Mouse (Mus musculus) lung, adult 2 months (tissue): ENCODE measurements around the gene Krt76.

Source experiments
- CTCF ChIP-seq: fragments of 200-500 bp; IDR thresholded peaks from 2 replicates; pipeline ENCODE4 v1.5.1; 2011; ENCODE audit warnings: mild to moderate bottlenecking, low read length, control low read depth; ENCODE audit not compliant: insufficient read depth
- POLR2A ChIP-seq: fragments of 200-500 bp; IDR thresholded peaks from 2 replicates; pipeline ENCODE4 v1.6.1; 2011; ENCODE audit warnings: low read depth, mild to moderate bottlenecking, control low read depth, low read length, borderline replicate concordance; ENCODE audit errors: extremely low read depth

DNA sequence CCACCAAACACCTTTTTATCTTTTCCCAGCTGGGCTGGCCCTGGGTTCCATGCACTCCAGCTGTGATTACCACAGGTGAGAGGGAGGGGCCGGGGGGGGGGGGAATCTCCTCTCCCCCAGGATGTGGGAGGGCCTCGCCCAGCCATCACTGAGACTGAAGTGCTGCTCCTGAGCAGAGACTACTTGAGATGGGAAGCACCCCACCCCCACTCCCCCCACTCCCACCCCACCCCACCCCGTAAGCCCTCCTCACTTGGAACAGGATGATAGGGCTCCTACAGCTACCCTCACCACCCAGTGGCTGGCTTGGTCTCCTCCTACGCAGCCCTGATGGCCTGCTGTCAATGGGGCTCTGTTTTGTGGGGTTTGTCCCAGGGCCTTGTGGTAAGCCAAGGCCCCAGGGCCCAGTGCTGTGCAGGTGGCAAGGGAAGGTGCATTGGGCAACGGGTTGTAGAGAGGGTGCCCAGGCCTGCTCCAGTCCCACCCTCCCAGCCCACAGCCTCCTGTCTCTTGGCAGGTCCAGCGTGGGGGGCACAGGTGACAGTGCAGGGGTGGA lies 47.6 kb upstream of the Krt76 start, which contains the start of gene Krt79:
- no peak for TF ChIP-seq POLR2A
- no peak for TF ChIP-seq CTCF
